Mouse (Mus musculus) fat pad, adult 2 months (tissue): Measurements from ENCODE around the gene Trappc10.
A peak's percentile ranks its signal among the peaks of the same experiment; 100 is the strongest.

Experiments used
- DNase-seq: peaks from one replicate; pipeline ENCODE4 v3.0.0-alpha.2; 2011; ENCODE audit warnings: low read depth, low spot score; ENCODE audit errors: extremely low read depth

Gene Trappc10

DNA sequence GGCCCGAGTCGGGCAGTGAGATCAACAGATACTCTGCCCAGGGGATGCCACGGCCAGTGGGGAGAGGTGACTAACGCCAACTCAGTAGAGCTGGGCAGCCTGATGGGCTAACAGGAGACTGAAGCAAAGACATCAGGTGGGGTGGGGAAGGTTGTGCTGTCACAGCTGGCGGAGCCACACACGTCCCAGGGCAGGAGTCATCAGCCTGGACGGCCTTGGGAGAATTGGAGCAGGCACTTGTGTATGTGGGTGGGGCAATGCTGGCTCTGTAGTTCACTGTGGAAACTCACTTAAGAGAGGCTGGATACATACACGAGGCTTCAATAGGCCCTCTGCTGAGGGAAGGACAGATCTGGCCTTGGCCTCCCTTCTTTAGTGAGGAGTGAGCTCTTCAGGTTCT lies 83.3 kb downstream of the Trappc10 start:
- no peak for DNase-seq

DNA sequence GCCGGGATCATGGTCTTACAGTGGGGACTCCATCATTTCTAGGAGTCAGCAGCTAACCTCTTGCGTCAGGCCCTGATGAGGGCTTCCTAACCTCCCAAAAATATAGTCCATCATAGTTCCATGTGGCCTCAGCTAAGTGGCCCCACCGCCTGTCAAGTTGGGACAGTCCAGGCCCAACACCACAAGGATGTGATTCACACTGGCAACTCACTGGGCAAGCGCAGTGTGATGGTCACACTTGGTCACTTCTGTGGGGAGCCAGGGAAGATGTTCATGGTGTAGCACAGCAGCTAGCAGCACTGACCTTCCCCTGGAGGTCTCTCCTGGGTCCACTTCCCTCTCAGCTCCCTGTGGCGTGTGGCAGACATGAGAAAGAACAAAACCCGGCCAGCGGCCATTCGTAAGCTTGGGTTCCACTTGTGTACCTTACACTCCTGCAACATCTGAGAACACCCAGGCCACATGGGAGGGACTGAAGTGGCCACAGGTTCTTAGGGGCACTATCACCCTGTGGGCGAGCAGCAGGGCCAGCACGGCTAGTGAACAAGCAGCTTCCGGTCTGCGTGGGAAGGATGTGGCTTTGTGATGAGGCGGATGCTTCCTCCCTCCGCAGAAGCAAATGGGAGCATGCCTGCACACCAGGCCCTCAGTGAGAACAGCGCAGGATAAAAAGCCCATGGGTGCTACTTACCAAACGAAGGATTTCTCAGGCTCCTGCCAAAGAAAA lies 83.9 kb downstream of the Trappc10 start:
- DNase-seq, result no peak

DNA sequence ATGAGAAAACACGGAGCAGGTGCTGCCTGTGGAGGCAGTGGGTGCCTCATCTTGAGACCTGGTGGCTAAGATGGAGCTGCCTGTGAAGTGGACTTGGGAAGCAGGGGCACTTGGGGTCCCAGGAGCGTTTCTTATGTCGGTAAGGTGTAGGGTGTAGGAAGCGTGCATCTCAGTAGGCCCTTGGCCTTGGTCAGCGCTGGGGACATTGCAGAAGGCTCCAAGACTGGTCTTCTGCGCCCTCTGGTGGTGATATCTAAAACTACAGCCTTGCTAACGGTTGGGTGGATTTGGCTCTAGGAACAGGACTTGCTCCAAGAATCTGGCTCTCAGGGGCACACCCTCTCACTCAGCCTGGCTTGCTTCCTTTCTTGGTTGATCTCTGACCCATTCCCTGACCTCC lies 84.5 kb downstream of the Trappc10 start:
- DNase-seq, result no peak

DNA sequence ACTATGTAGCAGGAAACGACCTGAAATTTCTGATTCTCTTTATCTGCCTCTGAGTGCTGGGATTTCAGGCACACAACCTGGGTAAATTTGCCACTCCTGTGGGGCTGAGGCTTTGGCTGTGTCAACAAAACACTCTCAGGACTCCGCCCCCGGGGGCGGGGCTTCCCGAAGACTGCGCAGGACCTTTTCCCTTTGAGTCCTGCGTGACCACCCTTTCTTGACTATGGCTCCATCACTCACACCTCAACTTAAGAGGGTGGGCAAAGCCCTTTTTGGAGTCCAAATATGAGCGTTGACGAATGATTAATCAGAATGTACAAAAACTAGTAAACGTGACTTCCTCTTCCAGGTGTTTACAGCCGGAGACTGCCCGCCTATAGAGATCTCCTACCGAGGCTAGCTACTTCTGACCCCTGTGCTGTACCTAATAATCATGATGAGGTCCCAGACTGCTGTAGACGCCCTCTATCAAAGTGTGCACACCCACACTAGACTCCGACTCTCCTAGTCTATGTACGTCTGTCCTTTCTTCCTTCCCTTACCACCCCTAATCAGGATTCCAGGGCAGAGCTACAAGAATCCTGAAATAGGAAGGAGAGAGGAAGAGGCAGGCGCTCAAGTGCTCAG lies 85.1 kb downstream of the Trappc10 start:
- no peak for DNase-seq

DNA sequence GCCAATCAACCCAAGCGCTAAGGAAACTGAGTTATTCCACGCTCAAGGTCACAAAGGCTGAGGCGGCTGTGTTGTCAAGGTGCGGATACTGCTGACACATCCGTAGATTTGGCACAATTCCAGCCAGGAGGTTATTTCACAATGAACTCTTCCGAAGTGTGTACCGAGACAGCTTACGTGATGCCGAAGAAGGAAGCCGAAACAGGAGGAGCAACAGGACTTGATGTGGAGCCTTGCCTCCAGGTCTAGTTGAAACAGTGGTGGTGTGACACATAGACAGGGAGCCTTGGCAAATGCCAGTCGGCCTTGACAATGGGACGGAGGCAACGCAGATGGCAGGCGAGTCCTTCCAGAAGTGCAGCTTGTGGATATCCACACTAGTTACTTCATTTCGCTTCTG lies 86.4 kb downstream of the Trappc10 start:
- peak; percentile 64 for DNase-seq

DNA sequence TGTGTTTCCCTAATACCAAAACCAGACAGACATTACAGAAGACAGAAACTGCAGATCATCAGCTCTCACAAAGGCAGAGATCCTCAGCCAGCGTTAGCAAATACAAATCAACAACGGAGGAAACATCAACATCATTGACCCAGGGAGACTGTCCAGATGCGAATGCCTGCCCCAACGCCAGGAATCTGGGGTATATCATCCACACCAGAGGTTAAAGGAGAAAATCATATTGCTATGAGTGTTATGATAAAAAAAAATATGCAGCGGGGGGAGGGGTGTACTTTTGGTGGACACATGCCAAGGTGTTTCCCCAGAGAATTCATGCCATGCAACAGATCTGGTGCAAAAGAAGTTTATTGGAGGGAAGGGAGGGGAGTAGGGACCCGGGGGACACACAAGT lies 87.5 kb downstream of the Trappc10 start:
- no peak for DNase-seq

DNA sequence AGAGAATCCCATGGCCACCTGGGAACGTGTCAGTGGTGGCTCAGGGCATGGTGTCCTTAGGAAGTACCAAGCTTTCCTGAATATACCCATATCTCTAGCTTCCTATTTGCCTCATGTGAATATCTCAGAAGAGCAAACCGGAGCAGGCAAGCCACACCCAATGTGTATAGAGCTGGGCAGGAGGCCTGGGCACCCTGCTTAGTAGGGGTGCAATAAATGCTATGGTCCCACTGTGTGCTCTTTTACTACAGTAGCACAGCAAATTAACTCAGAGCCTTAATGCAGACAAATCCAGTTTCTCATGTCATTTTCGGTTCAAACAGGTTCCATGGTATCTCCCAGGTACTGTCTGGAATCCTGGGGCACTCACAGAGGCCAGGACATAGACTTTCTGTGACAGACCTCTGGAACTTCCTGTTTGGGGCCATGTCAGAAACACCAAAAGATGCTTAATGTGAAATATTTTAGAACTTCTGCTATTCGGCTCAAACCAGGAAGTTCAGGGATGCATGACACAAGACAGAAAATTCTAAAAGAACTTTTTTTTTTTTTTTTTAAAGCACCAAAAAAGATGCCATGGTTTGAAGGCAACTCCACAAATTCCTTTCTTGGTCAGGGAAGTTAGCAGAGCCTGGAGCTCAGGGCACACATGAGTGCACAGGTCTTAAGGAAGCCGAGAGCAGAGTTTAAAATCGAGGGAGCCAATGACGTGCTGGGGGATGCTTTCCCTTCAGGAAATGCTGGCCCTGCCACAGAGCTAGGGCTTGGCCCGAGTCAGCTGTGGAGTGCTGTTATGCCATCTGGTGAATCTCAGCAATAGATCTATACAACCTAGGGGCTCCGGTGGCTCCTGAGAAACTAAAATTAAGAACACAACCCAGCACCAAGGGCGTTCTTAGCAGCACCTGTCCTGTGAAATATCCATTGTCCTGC lies 95.3 kb downstream of the Trappc10 start:
- DNase-seq, result no peak

DNA sequence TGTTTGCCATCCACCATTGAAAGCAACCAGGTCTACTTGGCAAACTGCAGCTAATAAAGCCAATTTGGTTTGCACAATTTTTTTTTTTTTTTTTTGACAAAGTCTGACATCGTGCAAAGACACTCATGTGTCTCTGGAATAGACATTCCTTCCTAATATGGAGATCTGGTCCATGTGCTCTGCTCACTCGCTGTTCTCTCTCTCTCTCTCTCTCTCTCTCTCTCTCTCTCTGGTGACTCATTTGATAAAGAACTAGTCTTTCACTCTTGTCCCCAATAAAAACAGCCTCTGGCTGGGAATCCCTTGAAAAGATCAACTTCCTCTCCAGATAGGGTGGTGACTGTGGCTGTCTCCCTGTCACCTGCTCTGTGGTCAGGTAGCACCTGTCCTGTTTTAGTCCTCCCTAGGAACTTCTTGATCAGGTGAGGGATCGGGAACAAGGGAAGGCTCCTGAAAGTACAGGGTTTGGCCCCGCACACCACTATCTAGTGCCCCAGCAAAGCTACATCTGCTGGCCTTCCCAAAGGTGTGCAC lies 96.5 kb downstream of the Trappc10 start:
- no peak for DNase-seq

DNA sequence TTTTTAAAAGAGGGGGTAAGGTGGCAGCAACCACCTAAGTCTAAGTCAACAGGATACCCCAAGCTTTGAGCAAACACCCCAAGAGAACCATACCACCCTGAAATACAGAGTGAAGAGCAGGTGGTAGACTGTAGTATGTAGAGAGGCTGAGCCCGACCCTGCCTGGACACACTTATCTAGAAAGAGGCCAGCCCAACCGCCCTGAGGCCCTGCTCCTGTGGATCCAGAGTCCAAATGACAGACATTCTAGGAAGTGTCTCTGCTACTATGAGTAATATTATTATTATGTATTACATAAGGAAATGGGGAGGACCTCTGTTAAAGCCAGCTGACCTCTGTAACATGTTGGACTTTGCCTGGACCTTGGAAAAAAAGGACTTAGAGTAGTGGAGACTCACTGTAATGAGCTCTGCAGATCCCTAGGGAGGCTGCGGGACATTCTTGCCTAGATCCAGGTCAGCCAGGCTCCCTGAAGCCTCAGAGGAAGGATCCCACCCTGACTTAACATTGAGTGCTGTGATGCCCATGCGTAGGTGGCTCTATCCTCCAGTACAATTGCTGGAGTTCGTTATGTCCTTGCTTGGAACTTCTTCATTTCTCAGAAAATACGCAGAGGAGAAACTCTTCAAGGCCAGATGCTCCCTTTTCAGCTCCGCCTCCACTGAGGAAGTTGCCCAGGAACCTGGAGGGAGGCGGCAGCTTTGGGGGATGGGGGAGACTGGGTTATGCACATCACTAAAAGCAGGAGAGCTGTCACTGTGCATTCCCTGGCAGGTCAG lies 100.5 kb downstream of the Trappc10 start:
- DNase-seq, result no peak

DNA sequence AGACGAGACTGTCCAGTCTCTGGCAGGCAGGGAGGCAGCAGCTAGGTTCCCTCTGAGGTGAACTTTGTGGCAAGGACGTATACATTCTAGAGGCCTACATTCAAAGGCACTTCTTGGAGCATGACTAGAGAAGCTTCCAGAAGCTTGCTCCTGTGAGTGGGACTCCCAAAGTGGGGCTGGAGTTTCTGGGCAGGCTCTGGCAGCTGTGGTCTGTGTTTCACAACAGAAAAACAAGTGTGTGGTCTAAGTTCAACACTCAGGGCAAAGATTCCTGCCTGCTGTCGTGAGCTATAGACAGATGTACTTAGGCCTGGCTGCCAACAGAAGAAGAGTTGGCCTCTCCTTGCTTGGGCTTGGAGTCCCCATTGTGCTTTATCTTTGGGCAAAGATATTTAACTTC lies 103.6 kb downstream of the Trappc10 start:
- DNase-seq, result no peak

DNA sequence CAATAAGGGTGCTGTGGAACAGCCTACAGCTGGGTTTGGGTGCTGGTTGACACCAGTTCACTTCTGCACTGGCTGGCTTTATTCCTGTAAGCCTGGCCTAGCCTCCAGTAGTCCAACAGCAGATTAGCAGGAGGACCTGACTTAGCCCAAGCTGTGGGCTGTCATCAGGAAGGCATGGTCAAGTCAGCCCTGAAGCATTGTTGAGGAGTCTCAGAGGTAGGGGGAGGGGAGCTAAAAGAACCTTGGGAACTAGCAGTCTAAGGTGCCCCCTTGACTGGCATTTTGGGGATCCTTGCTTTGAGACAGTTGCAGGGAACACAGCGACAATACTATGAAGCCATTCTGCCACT lies 104.2 kb downstream of the Trappc10 start:
- no peak for DNase-seq

DNA sequence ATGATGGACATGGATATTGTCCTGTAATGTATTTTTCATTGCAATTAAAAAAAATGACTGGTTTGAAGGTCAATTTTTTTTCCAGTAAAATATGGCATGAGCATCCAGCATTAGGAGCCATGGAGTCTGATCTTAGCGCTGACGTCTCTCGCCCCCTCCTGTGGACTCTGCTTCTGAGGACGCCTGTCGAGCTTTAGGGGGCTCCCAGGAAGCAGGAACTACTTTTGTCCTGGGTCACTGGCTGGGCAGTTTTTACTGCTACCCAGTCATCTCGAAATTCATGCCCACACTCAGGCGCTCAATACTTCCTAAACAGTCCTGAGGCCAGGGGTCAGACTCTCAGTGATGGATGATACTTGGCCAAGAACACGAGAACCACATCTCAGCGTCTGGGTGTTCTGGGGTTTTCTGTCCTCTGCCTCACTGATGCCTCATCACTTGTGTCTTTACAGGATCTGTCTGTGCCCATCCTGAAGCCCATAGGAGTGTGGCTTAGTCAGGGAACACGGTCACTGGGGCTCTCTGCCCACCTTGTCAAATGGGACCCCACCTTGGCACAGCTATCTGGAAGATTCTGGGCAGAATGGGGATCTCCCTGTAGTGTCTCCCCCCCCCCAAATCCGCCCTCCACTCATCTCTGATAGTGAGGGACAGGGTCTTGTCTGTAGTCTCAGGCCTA lies 104.7 kb downstream of the Trappc10 start:
- DNase-seq, result no peak

DNA sequence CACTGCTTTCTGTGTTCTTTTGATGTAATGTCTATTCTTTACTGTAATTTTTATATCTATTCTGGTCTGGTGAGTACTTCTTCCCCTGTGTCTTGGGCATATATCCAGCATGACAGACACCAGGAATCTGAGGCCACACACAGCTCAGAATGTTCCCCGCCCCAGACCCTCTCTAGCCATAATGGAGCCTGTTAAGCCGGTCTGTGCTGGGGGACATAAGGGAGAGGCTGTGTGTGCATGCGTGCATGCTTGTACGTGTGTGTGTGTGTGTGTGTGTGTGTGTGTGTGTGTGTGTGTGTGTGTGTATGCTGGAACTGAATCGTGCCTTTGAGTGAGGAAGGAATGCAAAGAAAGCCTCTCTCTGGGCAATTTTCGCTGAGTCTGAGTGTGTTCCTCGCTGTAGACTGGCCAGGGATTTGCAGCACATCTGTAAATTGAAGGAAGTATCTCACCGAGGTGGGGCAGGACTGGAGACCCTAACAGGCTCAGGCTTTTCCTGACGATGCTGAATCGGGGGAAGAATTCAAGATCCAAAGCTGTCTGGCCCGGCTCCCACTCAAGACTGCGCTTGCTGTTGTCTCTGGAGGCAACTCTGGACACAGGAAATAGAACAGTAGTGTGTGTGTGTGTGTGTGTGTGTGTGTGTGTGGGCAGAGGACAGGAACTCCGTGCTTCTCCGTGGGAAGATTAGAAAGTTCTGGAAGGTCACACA lies 105.5 kb downstream of the Trappc10 start:
- no peak for DNase-seq

DNA sequence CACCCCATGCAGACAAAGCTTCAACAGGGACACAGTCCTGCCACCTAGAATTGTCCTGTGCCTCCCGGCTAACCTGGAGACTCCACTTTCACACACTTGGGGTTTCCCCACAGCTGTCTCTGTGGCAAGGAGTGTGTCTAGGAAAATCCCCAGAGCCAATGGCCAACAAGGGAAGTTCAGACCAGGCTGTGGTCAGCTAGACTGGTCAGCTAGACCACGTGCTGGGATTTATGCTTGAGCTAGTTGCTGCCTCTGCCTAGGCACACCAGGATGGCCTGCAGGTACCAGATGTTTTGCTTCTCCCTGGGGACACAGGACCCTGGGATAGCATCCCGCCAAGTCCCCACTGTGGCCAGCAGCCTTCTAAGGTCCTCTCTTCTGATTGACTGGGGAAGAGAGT lies 107.2 kb downstream of the Trappc10 start:
- no peak for DNase-seq
